Mouse (Mus musculus): ENCODE data around the gene Synj2. TPM values are rescaled to one million over a fixed set of nuclear protein-coding genes. Genes with fewer than 3 reads are reported as not detected.
A peak's percentile ranks its signal among the peaks of the same experiment; 100 is the strongest.
"Not testable (repeated sequence)": the region's sequence is repeated elsewhere in the genome, so short reads cannot be mapped to it uniquely, and the experiment has no call there.

Gene Synj2
- polyA plus RNA-seq, 1 experiment: 1.8 TPM

DNA sequence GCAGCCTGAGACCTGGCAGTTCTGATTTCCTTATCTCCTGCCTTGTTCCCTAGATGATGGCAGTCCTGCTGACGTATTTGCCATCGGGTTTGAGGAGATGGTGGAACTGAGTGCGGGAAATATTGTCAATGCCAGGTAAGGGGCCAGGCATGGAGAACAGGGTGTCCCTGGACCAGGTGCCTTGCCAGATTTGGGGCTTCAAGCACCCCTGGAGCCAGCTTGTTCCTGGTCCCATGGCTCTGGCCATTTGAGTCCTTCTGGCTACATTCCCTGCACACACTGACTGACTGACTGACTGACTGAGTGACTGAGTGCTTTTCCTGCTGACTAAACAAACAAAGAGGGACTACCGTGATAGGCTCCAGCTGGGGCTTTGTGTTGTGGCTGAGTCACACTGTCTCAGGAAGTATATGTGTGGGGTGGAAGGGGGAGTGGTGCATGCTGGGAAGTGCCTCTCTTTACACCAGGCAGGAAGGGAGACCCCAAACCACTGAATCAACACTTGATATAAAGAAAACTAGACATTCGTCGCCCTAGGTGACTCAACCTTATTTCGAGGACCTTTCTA, 75.2 kb downstream of the Synj2 start:
- peak; percentile 17 for DNase-seq
- no peaks in the 10 kb centered on the region for H3K27me3 ChIP-seq (replicated peaks; ENCODE audit: control insufficient read depth, insufficient read depth, low read length)
- no peaks in the 10 kb centered on the region; the same call in 1 of the 2 replicates for H3K4me1 ChIP-seq (ENCODE audit: control insufficient read depth, insufficient read depth, low read length)
- no peaks in the 10 kb centered on the region for H3K36me3 ChIP-seq (ENCODE audit: control insufficient read depth, insufficient read depth, low read length)
- WGBS: 77% methylated on average over 7 of the region's 7 CpGs
- no peak overlapping the region for H3K4me3 ChIP-seq (ENCODE audit: insufficient read depth, low read depth, low read length)
- H3K27ac ChIP-seq (ENCODE audit: insufficient read depth, low read depth, low read length): no peak overlapping the region
- no peak for TF ChIP-seq POLR2A (IDR thresholded peaks at IDR 0.05; ENCODE audit: low read depth, low read length)
- no peak for TF ChIP-seq CTCF (conservative IDR thresholded peaks at IDR 0.05; ENCODE audit: insufficient read depth, insufficient read length, low read depth, low read length)

DNA sequence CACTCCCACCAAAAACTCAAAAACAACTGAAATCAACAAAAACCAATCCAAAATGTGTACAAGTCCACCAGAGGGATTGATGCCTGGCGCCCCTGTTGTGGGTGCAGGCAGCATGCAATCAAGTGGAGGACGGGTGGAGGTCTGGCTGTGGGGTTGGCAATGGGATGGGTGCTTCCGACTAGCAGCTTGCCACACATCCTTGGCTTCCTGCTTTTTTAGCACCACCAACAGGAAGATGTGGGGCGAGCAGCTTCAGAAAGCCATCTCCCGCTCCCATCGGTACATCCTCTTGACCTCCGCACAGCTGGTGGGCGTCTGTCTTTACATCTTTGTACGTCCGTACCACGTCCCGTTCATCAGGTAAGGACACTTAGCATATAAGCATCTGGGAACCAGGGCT, 76.2 kb downstream of the Synj2 start:
- no peaks in the 10 kb centered on the region; the same call in 1 of the 2 replicates for H3K4me1 ChIP-seq (ENCODE audit: control insufficient read depth, insufficient read depth, low read length)
- no peak overlapping the region for H3K27ac ChIP-seq (ENCODE audit: insufficient read depth, low read depth, low read length)
- no peaks in the 10 kb centered on the region for H3K27me3 ChIP-seq (replicated peaks; ENCODE audit: control insufficient read depth, insufficient read depth, low read length)
- TF ChIP-seq CTCF (conservative IDR thresholded peaks at IDR 0.05; ENCODE audit: insufficient read depth, insufficient read length, low read depth, low read length) (peak; percentile 27; the same call in 1 of the 2 replicates), POLR2A (IDR thresholded peaks at IDR 0.05; ENCODE audit: low read depth, low read length) (no peak)
- 78% methylated on average over 12 of the region's 12 CpGs for whole genome bisulfite sequencing
- DNase-seq: no peak
- no peak overlapping the region for H3K4me3 ChIP-seq (ENCODE audit: insufficient read depth, low read depth, low read length)
- H3K36me3 ChIP-seq (ENCODE audit: control insufficient read depth, insufficient read depth, low read length): no peaks in the 10 kb centered on the region

DNA sequence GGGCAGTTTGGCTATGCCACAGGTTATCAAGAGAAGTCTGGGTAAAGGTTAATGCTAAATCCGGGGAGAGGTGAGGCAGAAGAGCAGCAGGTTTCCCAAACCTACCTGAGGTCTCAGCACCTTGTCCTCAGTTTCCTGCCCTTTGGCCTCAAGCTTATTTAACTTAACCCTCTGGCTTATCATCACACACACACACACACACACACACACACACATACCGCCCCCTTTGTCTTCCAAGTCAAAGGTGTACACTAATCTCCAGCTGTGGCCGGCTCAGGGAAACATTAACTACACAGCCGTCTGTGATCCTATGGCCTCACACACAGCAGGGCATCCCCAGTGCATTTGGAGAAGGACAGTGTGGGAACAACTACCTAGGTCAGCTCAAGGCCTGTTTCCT, 77.3 kb downstream of the Synj2 start:
- H3K27me3 ChIP-seq (replicated peaks; ENCODE audit: control insufficient read depth, insufficient read depth, low read length): no peaks in the 10 kb centered on the region
- no peak overlapping the region for H3K27ac ChIP-seq (ENCODE audit: insufficient read depth, low read depth, low read length)
- H3K4me1 ChIP-seq (ENCODE audit: control insufficient read depth, insufficient read depth, low read length): no peaks in the 10 kb centered on the region; the same call in 1 of the 2 replicates
- WGBS: 65% methylated on average over 4 of the region's 4 CpGs
- TF ChIP-seq CTCF (conservative IDR thresholded peaks at IDR 0.05; ENCODE audit: insufficient read depth, insufficient read length, low read depth, low read length): no peak
- TF ChIP-seq POLR2A (IDR thresholded peaks at IDR 0.05; ENCODE audit: low read depth, low read length): no peak
- H3K4me3 ChIP-seq (ENCODE audit: insufficient read depth, low read depth, low read length): no peak overlapping the region
- peak; percentile 68 for DNase-seq
- H3K36me3 ChIP-seq (ENCODE audit: control insufficient read depth, insufficient read depth, low read length): no peaks in the 10 kb centered on the region

DNA sequence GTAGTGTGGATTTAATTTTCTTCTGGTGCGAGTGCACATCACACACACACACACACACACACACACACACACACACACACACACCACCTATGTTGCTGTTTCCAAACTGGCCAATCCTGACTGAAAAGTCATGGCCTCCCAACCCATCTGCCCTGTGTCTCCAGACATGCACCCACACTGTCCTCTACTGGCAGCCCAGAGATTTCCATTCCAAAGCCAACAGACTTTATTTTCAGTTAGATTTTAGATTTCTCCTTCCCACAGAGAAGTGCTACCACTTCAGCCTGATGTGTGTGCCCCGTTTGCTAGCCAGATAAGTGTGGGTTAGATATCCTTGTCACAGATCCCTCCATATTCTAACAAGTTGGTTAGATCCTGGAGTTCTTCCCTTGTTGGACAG, 78.7 kb downstream of the Synj2 start:
- no peak overlapping the region for H3K4me3 ChIP-seq (ENCODE audit: insufficient read depth, low read depth, low read length)
- peak; percentile 86 for TF ChIP-seq CTCF (conservative IDR thresholded peaks at IDR 0.05; ENCODE audit: insufficient read depth, insufficient read length, low read depth, low read length)
- TF ChIP-seq POLR2A (IDR thresholded peaks at IDR 0.05; ENCODE audit: low read depth, low read length): no peak
- 62% methylated on average over 2 of the region's 2 CpGs for WGBS
- no peaks in the 10 kb centered on the region for H3K27me3 ChIP-seq (replicated peaks; ENCODE audit: control insufficient read depth, insufficient read depth, low read length)
- no peaks in the 10 kb centered on the region for H3K36me3 ChIP-seq (ENCODE audit: control insufficient read depth, insufficient read depth, low read length)
- DNase-seq: peak; percentile 49
- no peak overlapping the region for H3K27ac ChIP-seq (ENCODE audit: insufficient read depth, low read depth, low read length)
- H3K4me1 ChIP-seq (ENCODE audit: control insufficient read depth, insufficient read depth, low read length): no peaks in the 10 kb centered on the region; the same call in 1 of the 2 replicates

DNA sequence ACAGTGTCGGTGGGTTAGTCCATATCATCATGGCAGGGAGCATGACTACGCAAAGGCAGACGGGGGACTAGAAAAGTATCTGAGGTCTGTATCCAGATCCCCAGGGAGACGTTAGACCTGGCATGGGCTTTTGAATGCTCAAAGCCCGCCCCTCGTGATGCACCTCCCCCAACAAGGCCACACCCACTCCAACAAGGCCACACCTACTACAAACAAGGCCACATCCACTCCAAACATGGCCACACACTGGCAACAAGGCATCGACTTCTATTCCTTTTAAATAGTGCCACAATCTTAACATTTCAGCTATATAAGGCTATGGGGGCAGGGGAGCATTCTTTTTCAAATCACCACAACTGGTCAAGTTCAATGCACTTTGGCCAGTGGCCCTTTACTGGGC, 79.6 kb downstream of the Synj2 start:
- Histone ChIP-seq H3K4me1 (ENCODE audit: control insufficient read depth, insufficient read depth, low read length) (no peaks in the 10 kb centered on the region; the same call in 1 of the 2 replicates), H3K36me3 (ENCODE audit: control insufficient read depth, insufficient read depth, low read length) (no peaks in the 10 kb centered on the region), H3K4me3 (ENCODE audit: insufficient read depth, low read depth, low read length) (no peak overlapping the region), H3K27me3 (replicated peaks; ENCODE audit: control insufficient read depth, insufficient read depth, low read length) (no peaks in the 10 kb centered on the region), H3K27ac (ENCODE audit: insufficient read depth, low read depth, low read length) (no peak overlapping the region)
- WGBS: 58% methylated on average over 7 of the region's 7 CpGs
- DNase-seq: peak; percentile 44
- TF ChIP-seq POLR2A (IDR thresholded peaks at IDR 0.05; ENCODE audit: low read depth, low read length) (no peak), CTCF (conservative IDR thresholded peaks at IDR 0.05; ENCODE audit: insufficient read depth, insufficient read length, low read depth, low read length) (no peak)

DNA sequence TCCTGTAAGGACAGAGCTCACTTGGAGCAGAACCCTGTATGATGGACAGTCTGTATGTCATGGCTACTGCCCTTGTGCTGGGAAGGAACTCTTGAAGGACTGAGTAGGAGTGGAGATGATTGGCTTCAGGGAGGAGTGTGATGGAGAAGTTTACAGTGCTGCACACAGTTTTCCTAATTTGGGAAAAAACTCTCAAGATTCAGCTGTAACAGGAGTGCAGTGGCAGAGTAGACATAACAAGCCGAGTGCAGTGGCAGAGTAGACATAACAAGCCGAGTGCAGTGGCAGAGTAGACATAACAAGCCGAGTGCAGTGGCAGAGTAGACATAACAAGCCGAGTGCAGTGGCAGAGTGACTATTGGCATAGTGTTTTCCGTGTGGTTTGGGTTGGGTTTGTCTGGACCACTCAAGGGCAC, 80.3 kb downstream of the Synj2 start:
- not testable (repeated sequence) for H3K27me3 ChIP-seq (replicated peaks; ENCODE audit: control insufficient read depth, insufficient read depth, low read length); H3K36me3 ChIP-seq (ENCODE audit: control insufficient read depth, insufficient read depth, low read length); H3K4me1 ChIP-seq (ENCODE audit: control insufficient read depth, insufficient read depth, low read length)
- peak; percentile 12 for DNase-seq
- H3K27ac ChIP-seq (ENCODE audit: insufficient read depth, low read depth, low read length): peak overlapping the region; percentile 43; the same call in 1 of the 2 replicates
- peak overlapping the region; percentile 31; the same call in 1 of the 2 replicates for H3K4me3 ChIP-seq (ENCODE audit: insufficient read depth, low read depth, low read length)
- WGBS: 37% methylated on average over 5 of the region's 5 CpGs

DNA sequence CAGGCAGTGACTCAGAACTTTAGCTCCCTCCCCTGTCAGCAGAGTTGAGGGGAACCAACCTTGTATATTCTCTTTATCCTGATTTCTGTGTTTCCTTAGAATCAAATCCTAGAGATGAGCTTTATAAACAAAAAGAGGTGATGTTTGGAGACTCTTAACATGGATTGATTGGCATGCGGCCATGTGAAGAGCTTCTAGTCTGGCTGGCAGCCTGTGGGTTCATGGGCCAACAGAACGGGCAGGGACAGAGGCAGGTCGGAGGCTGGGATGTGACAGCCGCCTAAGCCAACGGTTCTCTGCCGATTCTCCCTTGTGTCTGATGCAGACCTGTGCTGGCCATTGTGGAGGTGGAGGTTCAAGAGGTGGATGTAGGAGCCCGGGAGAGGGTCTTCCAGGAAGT, 84.8 kb downstream of the Synj2 start:
- TF ChIP-seq POLR2A (IDR thresholded peaks at IDR 0.05; ENCODE audit: low read depth, low read length) (no peak), CTCF (conservative IDR thresholded peaks at IDR 0.05; ENCODE audit: insufficient read depth, insufficient read length, low read depth, low read length) (no peak)
- WGBS: 83% methylated on average over 7 of the region's 7 CpGs
- Histone ChIP-seq H3K4me1 (ENCODE audit: control insufficient read depth, insufficient read depth, low read length) (no peaks in the 10 kb centered on the region; the same call in 1 of the 2 replicates), H3K4me3 (ENCODE audit: insufficient read depth, low read depth, low read length) (no peak overlapping the region), H3K27me3 (replicated peaks; ENCODE audit: control insufficient read depth, insufficient read depth, low read length) (no peaks in the 10 kb centered on the region), H3K36me3 (ENCODE audit: control insufficient read depth, insufficient read depth, low read length) (no peaks in the 10 kb centered on the region), H3K27ac (ENCODE audit: insufficient read depth, low read depth, low read length) (no peak overlapping the region)
- no peak for DNase-seq

Data from kidney, adult 2 months (tissue).